Mouse (Mus musculus): Measurements from ENCODE around the gene Mpeg1. TPM values are rescaled to one million over a fixed set of nuclear protein-coding genes. Genes with fewer than 3 reads are reported as not detected.

Mpeg1 gene
- polyA plus RNA-seq, 2 experiments, result 0.92 to 3.5 TPM

DNA sequence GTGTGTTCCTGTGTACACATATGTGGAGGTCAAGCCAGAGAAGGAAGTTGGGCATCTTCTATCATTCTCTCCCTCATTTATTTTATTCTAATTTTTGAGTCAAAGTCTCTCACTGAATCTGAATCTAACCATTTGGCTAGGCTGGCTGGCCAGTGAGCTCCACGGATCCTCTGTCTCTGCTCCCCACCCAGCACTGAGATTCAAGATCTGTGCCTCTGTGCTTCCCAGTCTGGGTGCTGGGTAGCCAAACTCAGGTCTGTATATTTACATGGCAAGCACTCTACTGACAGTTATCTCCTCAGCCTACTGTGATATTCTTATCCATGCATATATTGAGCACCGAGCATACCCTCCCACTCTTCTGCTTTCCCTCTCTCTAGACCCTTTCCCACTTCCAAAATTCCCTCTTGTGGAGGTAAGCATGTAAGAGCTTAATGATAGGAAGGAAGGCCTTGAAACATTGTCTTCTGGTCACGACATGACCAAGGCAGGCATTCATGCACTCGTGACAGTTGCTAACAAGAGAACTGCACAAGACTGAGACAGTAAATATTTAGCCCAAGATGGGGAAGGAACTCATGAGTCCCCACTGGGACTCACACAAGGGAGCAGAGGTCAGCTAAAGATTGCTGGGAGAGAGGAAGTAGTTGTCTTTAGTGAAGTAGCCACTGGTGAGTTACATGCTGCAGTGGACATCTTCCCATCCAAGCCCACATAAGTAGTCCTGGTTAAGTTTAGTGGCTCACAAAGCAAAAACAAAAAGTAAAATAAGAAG, 24.6 kb upstream of the Mpeg1 start:
- no peak for ATAC-seq (ENCODE audit: low FRiP score, low read depth)
- Histone ChIP-seq H3K27ac (replicated peaks; ENCODE audit: low read depth, low read length) (no peak overlapping the region), H3K9ac (ENCODE audit: low read depth, low read length, severe bottlenecking) (no peak overlapping the region), H3K9me3 (ENCODE audit: control insufficient read depth, low read length) (no peaks in the 10 kb centered on the region), H3K4me1 (ENCODE audit: control insufficient read depth, insufficient read depth, low read length) (no peaks in the 10 kb centered on the region), H3K4me3 (replicated peaks; ENCODE audit: low read length) (no peak overlapping the region), H3K4me2 (replicated peaks; ENCODE audit: low read depth, low read length, severe bottlenecking) (no peak overlapping the region), H3K36me3 (ENCODE audit: control insufficient read depth, insufficient read depth, low read length) (no peaks in the 10 kb centered on the region), H3K27me3 (ENCODE audit: control insufficient read depth, insufficient read depth, low read length) (no peaks in the 10 kb centered on the region)
- 84% methylated on average over 4 of the region's 4 CpGs for WGBS
- no peak for TF ChIP-seq POLR2A (IDR thresholded peaks at IDR 0.05; ENCODE audit: borderline replicate concordance, extremely low read depth, insufficient read depth, insufficient read length)
- DNase-seq (ENCODE audit: low spot score), result no peak

DNA sequence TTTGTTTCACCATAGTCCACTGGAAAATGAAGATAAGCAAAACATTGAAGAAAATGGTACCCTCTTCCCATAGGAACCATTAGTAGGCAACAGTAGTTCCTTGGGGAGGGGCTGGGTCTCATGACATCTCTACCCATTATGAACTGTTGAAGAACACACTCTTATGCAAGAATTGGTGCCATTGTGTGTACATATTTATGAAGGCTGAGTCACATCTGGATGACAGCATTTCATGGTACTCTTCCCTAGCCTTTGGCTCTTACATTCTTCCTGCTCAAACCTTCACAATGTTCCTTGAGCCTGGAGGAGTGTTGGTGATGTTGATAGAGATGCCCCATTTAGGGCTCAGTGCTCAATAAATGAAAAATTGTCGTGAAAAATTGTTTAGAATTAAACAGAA, 21.0 kb upstream of the Mpeg1 start:
- H3K27me3 ChIP-seq (ENCODE audit: control insufficient read depth, insufficient read depth, low read length), result no peaks in the 10 kb centered on the region
- no peak overlapping the region for H3K4me2 ChIP-seq (replicated peaks; ENCODE audit: low read depth, low read length, severe bottlenecking)
- ATAC-seq (ENCODE audit: low FRiP score, low read depth) (no peak), DNase-seq (ENCODE audit: low spot score) (no peak)
- H3K9me3 ChIP-seq (ENCODE audit: control insufficient read depth, low read length), result no peaks in the 10 kb centered on the region
- no peak overlapping the region for H3K27ac ChIP-seq (replicated peaks; ENCODE audit: low read depth, low read length)
- no peak overlapping the region for H3K9ac ChIP-seq (ENCODE audit: low read depth, low read length, severe bottlenecking)
- no peaks in the 10 kb centered on the region for H3K4me1 ChIP-seq (ENCODE audit: control insufficient read depth, insufficient read depth, low read length)
- WGBS, result 53% methylated on average over 1 of the region's 1 CpGs
- no peak overlapping the region for H3K4me3 ChIP-seq (replicated peaks; ENCODE audit: low read length)
- no peak for TF ChIP-seq POLR2A (IDR thresholded peaks at IDR 0.05; ENCODE audit: borderline replicate concordance, extremely low read depth, insufficient read depth, insufficient read length)
- no peaks in the 10 kb centered on the region for H3K36me3 ChIP-seq (ENCODE audit: control insufficient read depth, insufficient read depth, low read length)

DNA sequence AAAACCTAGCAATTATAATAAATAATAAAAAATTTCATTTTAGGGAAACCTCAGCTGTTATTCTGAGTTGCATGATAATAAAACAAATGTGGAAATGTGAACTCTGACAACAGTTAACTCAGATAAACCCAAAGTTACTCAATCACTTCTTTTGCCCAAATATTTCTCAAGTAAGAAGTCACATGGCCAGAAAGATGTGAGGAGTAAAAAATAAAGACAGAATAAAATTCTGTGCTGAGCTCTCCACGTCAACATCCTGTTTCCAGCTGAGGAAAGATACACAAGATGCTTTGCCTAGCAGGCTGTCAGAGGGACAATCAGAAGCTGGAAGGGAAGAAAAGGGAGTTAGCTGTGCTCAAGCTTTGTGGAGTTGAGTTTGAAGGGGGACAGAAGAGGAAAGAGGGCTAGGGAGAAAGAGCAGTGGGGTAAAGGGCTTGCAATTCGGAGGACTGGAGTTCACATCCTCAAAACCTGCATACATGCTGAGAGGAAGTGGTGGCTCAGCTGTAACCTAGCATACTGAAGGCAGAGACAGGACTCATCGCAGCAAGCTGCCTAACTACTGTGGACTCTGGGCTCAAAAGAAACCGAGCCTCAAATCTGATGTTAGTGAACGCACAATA, 20.4 kb upstream of the Mpeg1 start:
- Histone ChIP-seq H3K36me3 (ENCODE audit: control insufficient read depth, insufficient read depth, low read length) (no peaks in the 10 kb centered on the region), H3K9me3 (ENCODE audit: control insufficient read depth, low read length) (no peaks in the 10 kb centered on the region), H3K27me3 (ENCODE audit: control insufficient read depth, insufficient read depth, low read length) (no peaks in the 10 kb centered on the region), H3K4me1 (ENCODE audit: control insufficient read depth, insufficient read depth, low read length) (no peaks in the 10 kb centered on the region), H3K4me2 (replicated peaks; ENCODE audit: low read depth, low read length, severe bottlenecking) (no peak overlapping the region), H3K9ac (ENCODE audit: low read depth, low read length, severe bottlenecking) (no peak overlapping the region), H3K4me3 (replicated peaks; ENCODE audit: low read length) (no peak overlapping the region), H3K27ac (replicated peaks; ENCODE audit: low read depth, low read length) (no peak overlapping the region)
- DNase-seq (ENCODE audit: low spot score), result no peak
- no peak for ATAC-seq (ENCODE audit: low FRiP score, low read depth)
- TF ChIP-seq POLR2A (IDR thresholded peaks at IDR 0.05; ENCODE audit: borderline replicate concordance, extremely low read depth, insufficient read depth, insufficient read length), result no peak
- 69% methylated on average over 5 of the region's 5 CpGs for WGBS

DNA sequence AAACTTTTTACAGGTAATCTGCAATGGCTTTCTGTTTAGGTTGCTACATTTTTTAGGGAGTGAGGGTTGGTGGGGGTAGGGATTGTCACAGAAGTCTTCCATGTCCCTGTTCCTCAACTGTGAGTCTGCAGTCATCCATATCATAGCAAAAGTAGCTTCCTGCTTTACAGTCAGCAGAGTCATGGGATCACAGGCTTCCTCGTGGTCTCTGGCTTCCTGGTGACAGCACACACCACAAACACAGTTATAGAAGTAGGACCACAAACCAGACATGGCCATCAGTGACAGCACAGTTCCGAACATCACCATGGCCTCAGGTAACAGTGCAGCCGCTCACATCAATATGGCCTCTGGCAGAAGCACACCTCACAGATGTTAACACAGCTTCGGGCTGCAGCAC, 18.0 kb upstream of the Mpeg1 start:
- H3K36me3 ChIP-seq (ENCODE audit: control insufficient read depth, insufficient read depth, low read length), result no peaks in the 10 kb centered on the region
- no peak overlapping the region for H3K4me2 ChIP-seq (replicated peaks; ENCODE audit: low read depth, low read length, severe bottlenecking)
- WGBS, result 73% methylated on average over 4 of the region's 4 CpGs
- H3K9ac ChIP-seq (ENCODE audit: low read depth, low read length, severe bottlenecking), result no peak overlapping the region
- no peaks in the 10 kb centered on the region for H3K9me3 ChIP-seq (ENCODE audit: control insufficient read depth, low read length)
- no peak overlapping the region for H3K4me3 ChIP-seq (replicated peaks; ENCODE audit: low read length)
- no peaks in the 10 kb centered on the region for H3K27me3 ChIP-seq (ENCODE audit: control insufficient read depth, insufficient read depth, low read length)
- no peaks in the 10 kb centered on the region for H3K4me1 ChIP-seq (ENCODE audit: control insufficient read depth, insufficient read depth, low read length)
- TF ChIP-seq POLR2A (IDR thresholded peaks at IDR 0.05; ENCODE audit: borderline replicate concordance, extremely low read depth, insufficient read depth, insufficient read length), result no peak
- ATAC-seq (ENCODE audit: low FRiP score, low read depth), result no peak
- no peak overlapping the region for H3K27ac ChIP-seq (replicated peaks; ENCODE audit: low read depth, low read length)
- no peak for DNase-seq (ENCODE audit: low spot score)

DNA sequence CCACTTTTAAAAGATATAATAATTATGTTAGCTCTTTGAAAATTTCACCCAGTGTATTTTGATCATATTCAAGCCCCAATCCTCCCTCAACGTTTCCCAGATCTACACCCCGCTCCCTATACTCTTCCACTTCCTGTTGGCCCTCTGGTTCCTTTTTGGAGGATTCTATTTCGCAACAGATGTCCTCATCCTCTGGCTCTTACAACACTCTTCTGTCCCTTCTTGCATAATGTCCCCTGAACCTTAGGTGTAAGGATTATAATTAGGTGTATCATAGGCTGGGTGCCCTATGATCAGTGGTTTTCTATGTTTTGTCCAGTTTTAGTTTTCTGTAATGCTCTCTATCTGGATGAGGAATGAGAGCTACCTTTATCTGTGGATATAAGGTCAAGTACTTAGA, 15.6 kb upstream of the Mpeg1 start:
- H3K27me3 ChIP-seq (ENCODE audit: control insufficient read depth, insufficient read depth, low read length), result no peaks in the 10 kb centered on the region
- TF ChIP-seq POLR2A (IDR thresholded peaks at IDR 0.05; ENCODE audit: borderline replicate concordance, extremely low read depth, insufficient read depth, insufficient read length), result no peak
- H3K4me1 ChIP-seq (ENCODE audit: control insufficient read depth, insufficient read depth, low read length), result no peaks in the 10 kb centered on the region
- H3K9me3 ChIP-seq (ENCODE audit: control insufficient read depth, low read length), result no peaks in the 10 kb centered on the region
- DNase-seq (ENCODE audit: low spot score) (no peak), ATAC-seq (ENCODE audit: low FRiP score, low read depth) (no peak)
- no peak overlapping the region for H3K27ac ChIP-seq (replicated peaks; ENCODE audit: low read depth, low read length)
- H3K36me3 ChIP-seq (ENCODE audit: control insufficient read depth, insufficient read depth, low read length), result no peaks in the 10 kb centered on the region
- H3K4me3 ChIP-seq (replicated peaks; ENCODE audit: low read length), result no peak overlapping the region
- no peak overlapping the region for H3K4me2 ChIP-seq (replicated peaks; ENCODE audit: low read depth, low read length, severe bottlenecking)
- 76% methylated on average over 3 of the region's 3 CpGs for WGBS
- H3K9ac ChIP-seq (ENCODE audit: low read depth, low read length, severe bottlenecking), result no peak overlapping the region

Data from limb, embryonic 14.5 days (tissue).